Mouse (Mus musculus): ENCODE measurements around the gene Iyd.

Gene Iyd

DNA sequence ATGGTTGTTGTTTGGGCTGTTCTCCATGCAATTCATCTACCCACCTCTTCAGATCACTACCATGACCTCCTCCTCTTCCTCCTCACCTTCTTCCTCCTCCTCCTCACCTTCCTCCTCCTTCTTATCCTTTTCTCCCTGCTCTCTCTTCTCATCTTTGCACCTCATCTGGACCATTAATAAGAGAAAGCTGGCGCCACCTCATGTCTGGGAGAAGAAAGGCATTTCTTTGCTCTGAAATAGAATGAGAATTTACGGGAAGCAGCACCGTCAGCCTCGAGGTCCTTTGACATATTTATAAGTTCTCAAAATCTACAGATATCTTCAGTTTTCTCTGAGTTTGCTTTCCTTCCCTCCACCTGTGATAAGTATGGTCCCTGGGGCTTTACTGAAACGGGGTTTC, 15.1 kb downstream of the Iyd start:
- no peak for DNase-seq

GRCm38 (mm10) chr10:3556538-3556937, 16.5 kb downstream of the Iyd start:
- DNase-seq = no peak

DNA sequence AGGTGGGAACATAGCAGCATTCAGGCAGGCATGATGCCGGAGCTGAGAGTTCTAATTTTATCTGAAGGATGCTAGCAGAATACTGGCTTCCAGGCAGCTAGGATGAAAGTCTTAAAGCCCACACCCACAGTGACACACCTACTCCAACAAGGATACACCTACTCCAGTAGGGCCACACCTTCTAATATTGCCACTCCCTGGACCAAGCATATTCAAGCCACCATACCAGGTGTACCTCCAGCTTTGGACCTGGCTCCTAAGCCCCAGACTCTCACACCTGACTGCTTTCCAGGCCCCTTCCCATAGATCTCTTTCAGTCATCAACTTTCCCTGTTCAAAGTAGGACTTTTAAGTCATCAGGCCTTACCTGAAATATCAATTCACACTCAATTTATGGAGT, 19.1 kb downstream of the Iyd start:
- DNase-seq = no peak

DNA sequence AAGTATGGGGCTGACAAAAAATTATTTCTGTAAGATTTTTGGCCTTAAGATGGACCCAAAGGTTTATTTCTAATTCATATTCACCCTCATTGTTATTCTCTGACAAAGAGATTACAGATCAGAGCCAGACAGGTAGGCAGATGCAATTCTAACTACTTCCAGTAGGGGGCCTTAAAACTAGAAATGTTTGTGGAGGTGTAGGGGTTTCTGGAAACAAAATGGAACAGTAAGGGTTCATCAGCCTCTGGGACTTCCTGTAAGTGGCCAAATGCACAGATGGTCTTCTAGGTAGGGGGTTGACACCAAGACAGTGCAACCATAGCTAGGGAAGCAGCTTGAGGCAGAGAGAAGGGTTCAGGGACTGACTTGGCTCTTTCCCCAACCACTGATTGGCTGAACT, 22.1 kb downstream of the Iyd start:
- DNase-seq = peak; percentile 35

GRCm38 (mm10) chr10:3565126-3565525, 25.1 kb downstream of the Iyd start:
- no peak for DNase-seq

- DNase-seq = no peak
These were observed 27.8 kb downstream of the Iyd start for GRCm38 (mm10) chr10:3567821-3568220.

GRCm38 (mm10) chr10:3572723-3573649, 32.9 kb downstream of the Iyd start:
- DNase-seq = peak; percentile 73

DNA sequence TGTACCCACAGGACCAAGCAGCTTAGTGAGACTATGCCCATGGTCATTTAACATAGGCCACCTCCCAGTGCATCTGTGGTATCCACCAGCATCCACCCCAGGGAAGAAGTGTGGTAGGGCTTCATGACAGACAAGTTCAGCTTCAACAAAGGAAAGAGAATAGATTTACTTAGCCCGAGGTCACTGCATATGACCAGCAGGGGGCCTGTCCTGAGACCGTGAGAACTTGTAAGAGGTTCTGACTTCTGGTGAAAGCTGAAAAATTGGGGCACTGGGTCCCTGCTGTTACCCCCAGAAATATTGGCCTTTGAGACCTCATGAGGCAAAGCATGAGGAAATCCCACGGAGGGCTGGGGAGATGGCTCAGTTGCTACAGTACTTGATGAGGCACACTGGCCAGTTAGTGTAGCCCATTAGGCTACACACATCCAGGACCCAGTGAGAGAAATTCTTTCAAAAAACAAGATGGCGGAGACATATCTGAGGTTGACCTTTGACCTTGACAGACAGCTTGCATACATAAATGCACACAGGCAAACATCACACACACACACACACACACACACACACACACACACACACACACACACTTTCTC, 34.0 kb downstream of the Iyd start:
- DNase-seq = peak; percentile 43

- DNase-seq = no peak
These were observed 50.6 kb downstream of the Iyd start for GRCm38 (mm10) chr10:3590632-3591031.

GRCm38 (mm10) chr10:3591790-3592189, 51.8 kb downstream of the Iyd start:
- DNase-seq = no peak

DNA sequence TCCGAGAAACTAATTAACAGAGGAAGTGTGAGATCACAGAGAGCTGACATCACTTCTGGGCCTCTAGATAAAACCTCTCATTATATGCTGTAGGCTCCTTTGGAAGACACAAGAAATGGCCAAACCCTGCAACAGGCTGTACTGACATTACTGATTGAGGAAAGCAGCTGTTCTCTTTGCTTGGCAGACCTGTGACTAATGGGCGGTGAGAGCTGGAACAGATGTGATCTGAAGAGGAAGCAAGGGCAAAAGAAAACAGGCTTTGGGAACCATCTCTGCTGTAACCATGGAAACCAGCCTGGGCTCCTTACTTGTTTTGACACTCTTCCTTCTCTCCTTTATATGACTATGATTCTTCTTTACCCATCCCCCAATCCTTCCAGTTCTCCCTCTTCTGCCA, 56.7 kb downstream of the Iyd start:
- no peak for DNase-seq

GRCm38 (mm10) chr10:3597760-3598159, 57.7 kb downstream of the Iyd start:
- DNase-seq = no peak
